Mouse (Mus musculus): ENCODE measurements around the gene Banf1.

GRCm38 (mm10) chr19:5402293-5402692 is 35.3 kb upstream of the Banf1 start, which contains the start of gene Tsga10ip:
- TF ChIP-seq MAX (IDR thresholded peaks at IDR 0.05) (no peak), CTCF (IDR thresholded peaks at IDR 0.05; ENCODE audit: control insufficient read depth, insufficient read depth, insufficient read length) (no peak), USF1 (IDR thresholded peaks at IDR 0.05; ENCODE audit: low read depth) (no peak), FOSL1 (IDR thresholded peaks at IDR 0.05; ENCODE audit: insufficient read depth, low read length, poor library complexity, severe bottlenecking) (no peak), MYOG (IDR thresholded peaks at IDR 0.05; ENCODE audit: control insufficient read depth, extremely low read depth, insufficient read length) (no peak)
